Comparison of ENCODE assay signal across 14 mouse cellular contexts in the genomic region with DNA sequence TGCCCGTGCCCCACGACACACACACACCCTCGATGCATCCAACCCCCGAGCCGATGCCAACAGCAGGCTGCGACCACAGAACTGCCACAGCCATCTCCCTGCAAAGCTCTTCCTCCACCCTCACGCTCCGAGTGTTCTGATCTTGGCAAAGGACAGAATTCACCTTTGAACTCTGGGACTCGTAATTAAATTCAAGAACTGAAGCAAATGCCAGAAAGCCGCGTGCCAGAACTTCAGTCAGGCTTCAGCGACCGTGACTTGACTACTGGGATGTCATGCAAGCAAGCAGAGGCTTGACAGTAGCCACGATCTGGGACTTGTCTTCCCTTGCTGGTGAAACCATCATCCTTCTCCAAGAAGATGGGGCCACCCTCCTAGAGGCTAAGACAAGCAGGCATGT.
A peak's percentile ranks its signal among the peaks of the same experiment; 100 is the strongest.
DNase-seq lines count a peak whose midpoint lies in the region.
"Had no signal": no experiment of that assay in that cellular context is flagged by ENCODE, and none has a peak within 500 bp of the region (broad histone marks: within the 10 kb centered on the region; RNA-seq: fewer than 3 reads in every experiment).

No protein-coding gene starts in this region.

- peak; percentile 55 to 65 for DNase-seq in kidney, adult 8-10 months
- DNase-seq in kidney, postnatal 4 days = no peak
- peak; percentile 65 to 68 for DNase-seq in kidney, postnatal 25 days
- no peak for DNase-seq in kidney, postnatal 10 days
- DNase-seq in kidney, postnatal 36 days = peak; percentile 63 to 73
- no peak for DNase-seq in cerebellum, postnatal 36 days
- DNase-seq: adrenal gland, adult 8-10 months; adrenal gland, postnatal 25 days; cerebellum, adult 11-12 months; cerebellum, adult 8-10 months; cerebellum, postnatal 10 days; gastrocnemius, adult 2 months; gastrocnemius, postnatal 14 days; heart, adult 11 months had no signal

Comparison
In these comparisons a context has a peak if more than half of its experiments do, and no peak if none do; other contexts are left out.
1. DNase-seq: peak in kidney, adult 8-10 months (2 of 2), kidney, postnatal 25 days (2 of 2) and kidney, postnatal 36 days (2 of 2); none in kidney, postnatal 4 days (0 of 2), kidney, postnatal 10 days (single experiment) and cerebellum, postnatal 36 days (0 of 2).